Mouse (Mus musculus): ENCODE results near the gene Ddx39b. TPM values are rescaled to one million over a fixed set of nuclear protein-coding genes. Genes with fewer than 3 reads are reported as not detected.

Gene Ddx39b
- polyA plus RNA-seq, 1 experiment from 2014 or later: 321 TPM

GRCm38 (mm10) chr17:35200398-35200797 lies 41.1 kb upstream of the Ddx39b start:
- POLR2A ChIA-PET: no interaction called here
- no peak for DNase-seq (ENCODE audit: low read depth, low spot score)
- in situ Hi-C loops (cut with MboI; ENCODE audit: low pct_unique_long_range_greater_than_20kb): no loop called here
- no peaks in the 10 kb centered on the region for H3K27me3 ChIP-seq
- ATAC-seq: no peak
- CTCF ChIA-PET: no interaction called here
- TF ChIP-seq CTCF (IDR thresholded peaks at IDR 0.05): no peak

GRCm38 (mm10) chr17:35201128-35201527 lies 40.4 kb upstream of the Ddx39b start:
- no peak for ATAC-seq
- no peak for TF ChIP-seq CTCF (IDR thresholded peaks at IDR 0.05)
- no peak for DNase-seq (ENCODE audit: low read depth, low spot score)
- POLR2A ChIA-PET: no interaction called here
- CTCF ChIA-PET: interaction anchor here (1.0 kb wide), 1 partner anchor 11 kb away, joined by 3 read pairs; no protein-coding TSS in a partner anchor
- in situ Hi-C loops (cut with MboI; ENCODE audit: low pct_unique_long_range_greater_than_20kb): no loop called here
- H3K27me3 ChIP-seq: no peaks in the 10 kb centered on the region

- CTCF ChIA-PET: interaction anchor here (1.0 kb wide), 1 partner anchor 12 kb away, joined by 3 read pairs; no protein-coding TSS in a partner anchor
- H3K27me3 ChIP-seq: no peaks in the 10 kb centered on the region
- ATAC-seq: no peak
- TF ChIP-seq CTCF (IDR thresholded peaks at IDR 0.05): no peak
- in situ Hi-C loops (cut with MboI; ENCODE audit: low pct_unique_long_range_greater_than_20kb): no loop called here
- no peak for DNase-seq (ENCODE audit: low read depth, low spot score)
- POLR2A ChIA-PET: no interaction called here
Observed at GRCm38 (mm10) chr17:35201787-35202186, 39.8 kb upstream of the Ddx39b start, which contains the start of gene Tnf. Tnf (minus strand) TSS chr17:35202007.

- DNase-seq (ENCODE audit: low read depth, low spot score) (no peak), ATAC-seq (no peak)
- no peaks in the 10 kb centered on the region for H3K27me3 ChIP-seq
- in situ Hi-C loops (cut with MboI; ENCODE audit: low pct_unique_long_range_greater_than_20kb): no loop called here
- no peak for TF ChIP-seq CTCF (IDR thresholded peaks at IDR 0.05)
- CTCF ChIA-PET: interaction anchor here (1.0 kb wide), 1 partner anchor 12 kb away, joined by 3 read pairs; no protein-coding TSS in a partner anchor
- POLR2A ChIA-PET: no interaction called here
Observed at GRCm38 (mm10) chr17:35202442-35202841, 39.1 kb upstream of the Ddx39b start.

GRCm38 (mm10) chr17:35204494-35205379 lies 36.8 kb upstream of the Ddx39b start, which contains the start of gene Lta:
Lta (minus strand) TSS chr17:35205351.
- no peak for DNase-seq (ENCODE audit: low read depth, low spot score)
- H3K27me3 ChIP-seq: no peaks in the 10 kb centered on the region
- ATAC-seq: no peak
- in situ Hi-C loops (cut with MboI; ENCODE audit: low pct_unique_long_range_greater_than_20kb): no loop called here
- TF ChIP-seq CTCF (IDR thresholded peaks at IDR 0.05): no peak
- ChIA-PET POLR2A (interaction anchor here (0.6 kb wide), 1 partner anchor 35 kb away, joined by 3 read pairs; no protein-coding TSS in a partner anchor), CTCF (no interaction called here)

- TF ChIP-seq CTCF (IDR thresholded peaks at IDR 0.05): no peak
- no peak for ATAC-seq
Observed at GRCm38 (mm10) chr17:35205380-35205769, 36.2 kb upstream of the Ddx39b start.

GRCm38 (mm10) chr17:35209785-35210535 lies 31.6 kb upstream of the Ddx39b start:
- ChIA-PET POLR2A (no interaction called here), CTCF (interaction anchor here (1.6 kb wide), 1 partner anchor 41 kb away, joined by 7 read pairs; no protein-coding TSS in a partner anchor)
- in situ Hi-C loops (cut with MboI; ENCODE audit: low pct_unique_long_range_greater_than_20kb): no loop called here
- no peaks in the 10 kb centered on the region for H3K27me3 ChIP-seq
- ATAC-seq: no peak
- TF ChIP-seq CTCF (IDR thresholded peaks at IDR 0.05): no peak
- DNase-seq (ENCODE audit: low read depth, low spot score): no peak

More at GRCm38 (mm10) chr17:35205380-35205769, 36.2 kb upstream of the Ddx39b start:
- in situ Hi-C loops (cut with MboI; ENCODE audit: low pct_unique_long_range_greater_than_20kb): no loop called here
- POLR2A ChIA-PET: no interaction called here
- DNase-seq (ENCODE audit: low read depth, low spot score): no peak
- CTCF ChIA-PET: no interaction called here
- H3K27me3 ChIP-seq: no peaks in the 10 kb centered on the region

- in situ Hi-C loops (cut with MboI; ENCODE audit: low pct_unique_long_range_greater_than_20kb): no loop called here
- POLR2A ChIA-PET: no interaction called here
- DNase-seq (ENCODE audit: low read depth, low spot score) (no peak), ATAC-seq (no peak)
- CTCF ChIA-PET: interaction anchor here (1.6 kb wide), 1 partner anchor 42 kb away, joined by 7 read pairs; no protein-coding TSS in a partner anchor
- TF ChIP-seq CTCF (IDR thresholded peaks at IDR 0.05): no peak
- H3K27me3 ChIP-seq: no peaks in the 10 kb centered on the region
Observed at GRCm38 (mm10) chr17:35210593-35210992, 31.0 kb upstream of the Ddx39b start.

GRCm38 (mm10) chr17:35213071-35213470 lies 28.5 kb upstream of the Ddx39b start:
- CTCF ChIA-PET: no interaction called here
- no peak for TF ChIP-seq CTCF (IDR thresholded peaks at IDR 0.05)
- POLR2A ChIA-PET: no interaction called here
- DNase-seq (ENCODE audit: low read depth, low spot score) (no peak), ATAC-seq (no peak)
- in situ Hi-C loops (cut with MboI; ENCODE audit: low pct_unique_long_range_greater_than_20kb): no loop called here
- no peaks in the 10 kb centered on the region for H3K27me3 ChIP-seq

- no peaks in the 10 kb centered on the region for H3K27me3 ChIP-seq
- in situ Hi-C loops (cut with MboI; ENCODE audit: low pct_unique_long_range_greater_than_20kb): no loop called here
- POLR2A ChIA-PET: no interaction called here
- DNase-seq (ENCODE audit: low read depth, low spot score): no peak
- CTCF ChIA-PET: no interaction called here
- no peak for TF ChIP-seq CTCF (IDR thresholded peaks at IDR 0.05)
- no peak for ATAC-seq
Observed at GRCm38 (mm10) chr17:35218516-35219193, 22.9 kb upstream of the Ddx39b start.

All from Patski (cell line).